Mouse (Mus musculus): Measurements from ENCODE around the gene Uqcrfs1.

Gene Uqcrfs1

DNA sequence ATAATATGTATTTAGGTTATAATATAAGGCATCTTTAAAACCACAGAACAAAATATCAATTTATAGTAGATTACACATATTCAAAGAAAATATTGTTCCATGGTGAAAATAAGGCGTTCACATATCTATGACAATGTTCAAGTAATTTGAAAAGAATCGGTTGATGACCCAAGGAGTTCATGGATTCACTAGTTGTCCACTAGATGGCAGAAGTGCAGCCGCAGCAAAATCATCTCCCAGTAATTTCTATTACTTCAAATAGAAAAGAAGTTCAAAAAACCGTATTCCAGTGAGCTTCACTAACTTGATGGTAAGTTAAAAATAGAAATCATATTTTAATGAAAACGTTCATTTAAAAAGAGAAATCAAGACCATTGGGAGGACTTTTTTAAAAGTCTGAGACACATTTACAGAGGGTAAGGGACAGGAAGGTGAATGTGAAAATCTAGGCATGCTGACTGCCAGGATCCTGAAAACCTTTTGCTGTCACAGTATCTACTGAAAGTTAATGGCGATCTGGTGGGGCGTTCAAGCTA is 43.2 kb downstream of the Uqcrfs1 start:
- CTCF ChIA-PET = no interaction called here
